Mouse (Mus musculus) heart, postnatal 36 days (tissue): ENCODE results near the gene Ndufa6. TPM values are rescaled to one million over a fixed set of nuclear protein-coding genes. Genes with fewer than 3 reads are reported as not detected.

Experiments used
- microRNA-seq, 2 experiments: library from miRNA; unstranded; fragments of <30 nt; microRNA quantifications; one replicate each; pipeline ENCODE4 v1.2.0; 2021; ENCODE audit warnings: borderline number of aligned reads in 2 of 2
- total RNA-seq, 2 experiments: library from RNA; stranded (reverse); gene quantifications; 2 replicates each; pipeline ENCODE4 v1.2.3; 2021

Ndufa6 gene
- total RNA-seq, 2 experiments from 2014 or later: 702 to 740 TPM

Small RNA genes lying within 50 kb of the gene (microRNA-seq; reads per million reads assigned to microRNA genes)
- 0 reads per million in 2 experiments for gene Mir7684

Other genes with a start within 250 kb of the Ndufa6 start
- gene Ccdc134, start 226.4 kb downstream of the Ndufa6 start, total RNA-seq: 1 to 10 TPM; 3.4 to 5.6 TPM
- gene Srebf2, start 207.1 kb downstream of the Ndufa6 start, total RNA-seq: 10 to 100 TPM; 17.4 to 19.5 TPM
- gene Shisa8, start 141.5 kb downstream of the Ndufa6 start, total RNA-seq: under 1 TPM; 0.14 to 0.19 TPM
- under 1 TPM; 0.28 to 0.30 TPM for gene Tnfrsf13c, start 130.0 kb downstream of the Ndufa6 start, total RNA-seq
- under 1 TPM; 0.42 to 0.51 TPM for gene Cenpm, start 109.6 kb downstream of the Ndufa6 start, total RNA-seq
- gene 1500009C09Rik, start 101.9 kb downstream of the Ndufa6 start, total RNA-seq: not detected
- under 1 TPM; 0.35 to 0.36 TPM for gene Sept3, start 79.4 kb downstream of the Ndufa6 start, total RNA-seq
- gene Wbp2nl, start 55.4 kb downstream of the Ndufa6 start, total RNA-seq: not detected
- gene Naga, start 15.4 kb downstream of the Ndufa6 start, total RNA-seq: 10 to 100 TPM; 28.3 to 34.2 TPM
- gene Pheta2, start 15.4 kb downstream of the Ndufa6 start, total RNA-seq: 1 to 10 TPM in 1 of 2 experiments, under 1 TPM in 1; 0.76 to 1.6 TPM
- gene Smdt1, start 15.4 kb downstream of the Ndufa6 start, total RNA-seq: 100 to 1,000 TPM; 192 to 202 TPM
- gene Cyp2d22, start 25.9 kb upstream of the Ndufa6 start, total RNA-seq: 10 to 100 TPM; 25.6 to 25.8 TPM
- under 1 TPM; 0.22 to 0.36 TPM for gene Cyp2d11, start 39.7 kb upstream of the Ndufa6 start, total RNA-seq
- not detected for gene Cyp2d10, start 52.9 kb upstream of the Ndufa6 start, total RNA-seq
- gene Cyp2d9, start 79.1 kb upstream of the Ndufa6 start, total RNA-seq: not detected
- gene Cyp2d12, start 200.8 kb upstream of the Ndufa6 start, total RNA-seq: not detected